Mouse (Mus musculus): Measurements from ENCODE around the gene Lhx1. TPM values are rescaled to one million over a fixed set of nuclear protein-coding genes. Genes with fewer than 3 reads are reported as not detected.

Gene Lhx1
- polyA plus RNA-seq, 1 experiment, result not detected

GRCm38 (mm10) chr11:84563360-84563759 lies 38.0 kb upstream of the Lhx1 start:
- Histone ChIP-seq H3K4me3 (replicated peaks; ENCODE audit: extremely low read depth, low read depth, low read length) (no peak overlapping the region), H3K4me1 (ENCODE audit: control insufficient read depth, insufficient read depth, low read length) (no peaks in the 10 kb centered on the region)
- DNase-seq, result no peak
- TF ChIP-seq CTCF (IDR thresholded peaks at IDR 0.05; ENCODE audit: insufficient read depth, low read length), result no peak
- no peak for TF ChIP-seq POLR2A (IDR thresholded peaks at IDR 0.05; ENCODE audit: borderline replicate concordance, extremely low read depth, low read depth, low read length)
- 50% methylated on average over 7 of the region's 7 CpGs for WGBS

- Histone ChIP-seq H3K4me1 (ENCODE audit: control insufficient read depth, insufficient read depth, low read length) (no peaks in the 10 kb centered on the region), H3K4me3 (replicated peaks; ENCODE audit: extremely low read depth, low read depth, low read length) (no peak overlapping the region)
- DNase-seq, result no peak
- 29% methylated on average over 9 of the region's 9 CpGs for WGBS
- TF ChIP-seq CTCF (IDR thresholded peaks at IDR 0.05; ENCODE audit: insufficient read depth, low read length), result no peak
- no peak for TF ChIP-seq POLR2A (IDR thresholded peaks at IDR 0.05; ENCODE audit: borderline replicate concordance, extremely low read depth, low read depth, low read length)
These were observed 37.5 kb upstream of the Lhx1 start for GRCm38 (mm10) chr11:84562758-84563347.

- 48% methylated on average over 5 of the region's 5 CpGs for WGBS
- Histone ChIP-seq H3K4me1 (ENCODE audit: control insufficient read depth, insufficient read depth, low read length) (no peaks in the 10 kb centered on the region), H3K4me3 (replicated peaks; ENCODE audit: extremely low read depth, low read depth, low read length) (no peak overlapping the region)
- DNase-seq, result no peak
- TF ChIP-seq POLR2A (IDR thresholded peaks at IDR 0.05; ENCODE audit: borderline replicate concordance, extremely low read depth, low read depth, low read length) (no peak), CTCF (IDR thresholded peaks at IDR 0.05; ENCODE audit: insufficient read depth, low read length) (no peak)
These were observed 36.2 kb upstream of the Lhx1 start for GRCm38 (mm10) chr11:84561546-84561945.

- no peak for TF ChIP-seq POLR2A (IDR thresholded peaks at IDR 0.05; ENCODE audit: borderline replicate concordance, extremely low read depth, low read depth, low read length)
- no peak for TF ChIP-seq CTCF (IDR thresholded peaks at IDR 0.05; ENCODE audit: insufficient read depth, low read length)
- WGBS, result 75% methylated on average over 14 of the region's 14 CpGs
- no peak for DNase-seq
- H3K4me3 ChIP-seq (replicated peaks; ENCODE audit: extremely low read depth, low read depth, low read length), result no peak overlapping the region
- H3K4me1 ChIP-seq (ENCODE audit: control insufficient read depth, insufficient read depth, low read length), result no peaks in the 10 kb centered on the region
These were observed 28.6 kb upstream of the Lhx1 start for GRCm38 (mm10) chr11:84553821-84554450.

GRCm38 (mm10) chr11:84551296-84551695 lies 26.0 kb upstream of the Lhx1 start:
- DNase-seq, result no peak
- Histone ChIP-seq H3K4me1 (ENCODE audit: control insufficient read depth, insufficient read depth, low read length) (no peaks in the 10 kb centered on the region), H3K4me3 (replicated peaks; ENCODE audit: extremely low read depth, low read depth, low read length) (no peak overlapping the region)
- 51% methylated on average over 4 of the region's 4 CpGs for WGBS
- TF ChIP-seq CTCF (IDR thresholded peaks at IDR 0.05; ENCODE audit: insufficient read depth, low read length), result no peak
- TF ChIP-seq POLR2A (IDR thresholded peaks at IDR 0.05; ENCODE audit: borderline replicate concordance, extremely low read depth, low read depth, low read length), result no peak

- no peak for DNase-seq
- Histone ChIP-seq H3K4me3 (replicated peaks; ENCODE audit: extremely low read depth, low read depth, low read length) (no peak overlapping the region), H3K4me1 (ENCODE audit: control insufficient read depth, insufficient read depth, low read length) (no peaks in the 10 kb centered on the region)
- 49% methylated on average over 6 of the region's 6 CpGs for WGBS
- TF ChIP-seq CTCF (IDR thresholded peaks at IDR 0.05; ENCODE audit: insufficient read depth, low read length), result no peak
- no peak for TF ChIP-seq POLR2A (IDR thresholded peaks at IDR 0.05; ENCODE audit: borderline replicate concordance, extremely low read depth, low read depth, low read length)
These were observed 24.0 kb upstream of the Lhx1 start for GRCm38 (mm10) chr11:84549258-84549791.

- no peak for DNase-seq
- Histone ChIP-seq H3K4me3 (replicated peaks; ENCODE audit: extremely low read depth, low read depth, low read length) (no peak overlapping the region), H3K4me1 (ENCODE audit: control insufficient read depth, insufficient read depth, low read length) (no peaks in the 10 kb centered on the region)
- WGBS, result 45% methylated on average over 2 of the region's 2 CpGs
- TF ChIP-seq CTCF (IDR thresholded peaks at IDR 0.05; ENCODE audit: insufficient read depth, low read length) (no peak), POLR2A (IDR thresholded peaks at IDR 0.05; ENCODE audit: borderline replicate concordance, extremely low read depth, low read depth, low read length) (no peak)
These were observed 23.0 kb upstream of the Lhx1 start for GRCm38 (mm10) chr11:84548293-84548692.

- TF ChIP-seq CTCF (IDR thresholded peaks at IDR 0.05; ENCODE audit: insufficient read depth, low read length), result no peak
- TF ChIP-seq POLR2A (IDR thresholded peaks at IDR 0.05; ENCODE audit: borderline replicate concordance, extremely low read depth, low read depth, low read length), result no peak
- no peak for DNase-seq
- no peak overlapping the region for H3K4me3 ChIP-seq (replicated peaks; ENCODE audit: extremely low read depth, low read depth, low read length)
- no peaks in the 10 kb centered on the region for H3K4me1 ChIP-seq (ENCODE audit: control insufficient read depth, insufficient read depth, low read length)
- 17% methylated on average over 4 of the region's 4 CpGs for WGBS
These were observed 14.6 kb upstream of the Lhx1 start for GRCm38 (mm10) chr11:84539981-84540380.

GRCm38 (mm10) chr11:84529797-84530703 lies 4.7 kb upstream of the Lhx1 start:
- no peaks in the 10 kb centered on the region for H3K4me1 ChIP-seq (ENCODE audit: control insufficient read depth, insufficient read depth, low read length)
- no peak for DNase-seq
- H3K4me3 ChIP-seq (replicated peaks; ENCODE audit: extremely low read depth, low read depth, low read length), result no peak overlapping the region
- WGBS, result 5% methylated on average over 14 of the region's 14 CpGs
- TF ChIP-seq CTCF (IDR thresholded peaks at IDR 0.05; ENCODE audit: insufficient read depth, low read length), result no peak
- TF ChIP-seq POLR2A (IDR thresholded peaks at IDR 0.05; ENCODE audit: borderline replicate concordance, extremely low read depth, low read depth, low read length), result no peak

Data from lung, adult 2 months (tissue).